Mouse (Mus musculus) megakaryocyte progenitor cell, adult 5-6 weeks (primary cell): ENCODE results near the gene Adamts20. TPM values are rescaled to one million over a fixed set of nuclear protein-coding genes. Genes with fewer than 3 reads are reported as not detected.
"Not testable (repeated sequence)": the region's sequence is repeated elsewhere in the genome, so short reads cannot be mapped to it uniquely, and the experiment has no call there.

Experiments
- ATAC-seq: replicated peaks from 2 replicates; pipeline ENCODE4 v1.8.0; 2016; ENCODE audit warnings: mild to moderate bottlenecking, moderate TSS enrichment, inconsistent platforms; ENCODE audit not compliant: poor library complexity
- total RNA-seq, 2 experiments: library from RNA; stranded (forward) in 1 of 2; stranded (reverse) in 1 of 2; fragments of 157-497, 149-512 nt in 1 of 2; fragments of 200-1000 nt in 1 of 2; gene quantifications; 2 replicates each; pipeline versions ENCODE4 v1.2.3 to v1.2.4; 2015 to 2017

Adamts20 gene
- not detected in 2 replicates for total RNA-seq (2015)
- total RNA-seq (2017): 0.03 TPM in 1 of 2 replicates, not detected in the other

- ATAC-seq: no peak
Observed at GRCm38 (mm10) chr15:94465318-94465717, at the start of gene Adamts20. Adamts20 (minus strand) TSS chr15:94465418.

- no peak for ATAC-seq
Observed at GRCm38 (mm10) chr15:94503451-94504215, 38.4 kb upstream of the Adamts20 start.

- ATAC-seq: no peak
Observed at GRCm38 (mm10) chr15:94499260-94499659, 34.0 kb upstream of the Adamts20 start.

DNA sequence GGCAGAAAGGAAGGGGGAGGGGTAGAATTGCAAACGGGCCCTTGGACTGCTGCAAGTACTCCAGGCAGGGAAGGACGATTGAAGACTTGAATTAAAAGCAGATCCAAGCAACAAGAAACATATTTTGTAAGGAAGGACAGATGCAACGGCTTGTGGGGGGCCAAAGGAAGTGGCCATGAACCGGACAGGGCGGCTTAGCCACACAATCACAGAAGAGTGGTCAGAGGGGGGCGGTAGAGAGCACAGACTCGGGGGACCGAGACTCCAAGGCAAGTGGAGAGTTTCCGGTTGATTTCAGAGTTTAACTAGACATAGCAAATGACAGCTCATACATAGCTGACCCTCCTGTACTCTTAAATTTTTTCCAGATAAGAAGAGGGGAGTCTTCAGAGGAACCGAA lies 30.7 kb upstream of the Adamts20 start:
- ATAC-seq: 0 out of 2 replicates have a peak, but pooled peaks have one; percentile 39

- ATAC-seq: peak; percentile 29; the same call in 1 of the 2 replicates
Observed at GRCm38 (mm10) chr15:94494445-94494844, 29.2 kb upstream of the Adamts20 start.

GRCm38 (mm10) chr15:94489433-94489832 lies 24.2 kb upstream of the Adamts20 start:
- ATAC-seq: no peak

DNA sequence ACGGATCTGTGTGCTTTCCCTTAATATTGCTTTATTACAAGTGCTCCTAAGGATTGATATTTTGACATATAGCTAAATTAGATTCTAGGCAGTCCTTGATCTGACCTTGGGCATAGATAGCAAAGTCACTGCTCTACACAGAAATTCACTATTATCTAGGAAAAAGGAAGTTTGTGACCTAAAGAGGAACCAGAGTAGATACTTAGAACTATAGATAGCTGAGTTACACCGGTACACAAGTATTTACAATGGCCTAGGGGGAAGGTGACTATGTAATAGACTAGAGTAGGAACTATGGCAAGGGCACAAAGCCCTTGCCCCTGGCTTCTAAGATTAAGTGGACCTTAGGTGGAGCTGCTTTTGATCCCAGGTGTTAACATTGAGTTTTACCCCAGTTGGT lies 22.8 kb upstream of the Adamts20 start:
- not testable (repeated sequence) for ATAC-seq

DNA sequence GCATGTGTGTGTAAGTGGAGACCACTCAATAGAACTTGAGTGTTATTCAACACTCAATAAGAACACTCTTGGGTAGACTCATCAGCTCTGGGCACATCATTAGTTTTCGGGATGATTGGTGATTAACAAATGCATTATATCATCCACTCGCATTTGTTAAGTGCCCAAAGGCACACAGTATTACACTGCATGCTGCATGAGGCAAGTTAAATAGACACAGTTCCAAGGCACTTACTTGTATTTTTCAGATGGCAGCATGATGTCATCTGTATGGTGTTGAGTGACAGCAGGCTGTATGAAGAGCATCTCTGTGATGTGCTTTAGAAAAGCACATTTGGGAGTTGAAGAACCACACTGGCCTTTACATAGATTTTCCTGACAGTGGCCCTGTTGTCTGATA lies 17.3 kb upstream of the Adamts20 start:
- ATAC-seq: no peak

DNA sequence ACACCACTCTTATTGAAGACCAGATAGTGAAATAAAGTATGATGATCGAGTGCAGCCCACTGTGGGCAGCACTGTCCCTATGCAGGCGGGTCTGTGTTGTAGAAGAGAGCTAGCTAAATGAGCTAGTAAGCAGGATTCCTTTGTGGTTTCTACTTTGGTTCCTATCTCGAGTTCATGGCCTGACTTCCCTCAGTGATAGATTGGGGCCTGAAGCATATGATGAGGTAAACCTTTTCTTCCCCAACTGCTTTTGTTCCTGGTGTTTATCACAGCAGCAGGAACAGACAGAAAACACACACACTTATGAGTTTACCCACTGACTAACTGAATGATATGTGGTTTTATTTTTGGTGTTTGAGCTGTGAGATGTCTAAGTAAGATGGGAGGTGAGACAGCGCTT lies 15.6 kb upstream of the Adamts20 start:
- ATAC-seq: peak; percentile 62

DNA sequence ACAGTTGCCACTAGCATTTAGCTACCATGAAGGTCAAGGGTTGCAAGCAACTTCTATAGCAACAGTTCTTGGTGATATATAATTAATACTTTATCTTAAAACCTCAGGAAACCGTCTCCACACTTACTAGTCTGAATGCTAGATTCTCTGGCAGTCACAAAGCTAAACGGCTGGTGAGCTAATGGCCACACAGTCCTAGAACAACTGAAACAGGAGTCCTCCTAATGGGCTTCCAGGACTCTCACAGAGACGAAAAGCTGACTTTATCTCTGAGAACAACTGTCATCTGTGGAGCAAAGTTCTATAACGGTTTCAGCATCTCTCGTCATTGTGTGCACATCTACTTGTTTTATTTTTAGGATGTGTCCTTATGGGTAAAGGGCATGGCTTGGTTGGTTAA lies 15.0 kb upstream of the Adamts20 start:
- ATAC-seq: peak; percentile 47

GRCm38 (mm10) chr15:94479513-94480136 lies 14.4 kb upstream of the Adamts20 start:
- ATAC-seq: no peak

DNA sequence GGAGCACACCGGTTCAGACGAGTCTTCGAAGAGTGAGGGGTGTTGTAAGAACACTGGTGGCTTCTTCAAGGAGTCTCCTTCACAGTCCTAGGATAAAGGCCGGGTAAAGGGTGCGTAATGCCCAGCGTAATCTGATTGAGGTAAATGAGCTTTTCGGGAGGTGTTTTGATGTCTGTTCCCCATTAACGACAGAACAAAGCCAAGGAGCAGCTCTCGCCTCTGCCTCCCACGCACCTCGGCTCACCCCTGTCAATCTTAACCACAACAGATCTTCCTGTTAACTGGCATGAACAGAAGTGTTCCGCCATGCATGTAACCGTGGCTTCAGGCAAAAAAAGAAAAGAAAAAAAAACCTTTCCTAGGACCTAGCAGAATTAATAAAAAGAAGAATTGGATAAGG lies 13.5 kb upstream of the Adamts20 start:
- ATAC-seq: peak; percentile 76

- no peak for ATAC-seq
Observed at GRCm38 (mm10) chr15:94477287-94477686, 12.1 kb upstream of the Adamts20 start.

DNA sequence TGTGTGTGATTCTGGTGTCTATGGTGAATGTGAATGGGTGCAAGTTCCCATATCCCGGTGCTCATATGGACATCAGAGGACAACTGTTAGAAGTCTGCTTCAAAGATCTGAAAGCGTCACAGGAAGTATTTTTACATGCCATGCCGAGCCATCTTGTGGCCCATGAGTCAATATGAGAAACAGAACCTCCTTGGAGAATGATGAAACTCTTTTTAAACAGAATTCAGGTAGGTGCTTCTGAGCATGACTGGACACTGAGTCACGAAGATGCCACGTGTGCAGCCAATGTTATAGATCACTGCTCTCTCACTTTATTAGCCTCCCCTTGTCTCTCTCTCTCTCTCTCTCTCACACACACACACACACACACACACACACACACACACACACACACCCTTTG lies 10.8 kb upstream of the Adamts20 start:
- ATAC-seq: no peak

- no peak for ATAC-seq
Observed at GRCm38 (mm10) chr15:94470361-94470760, 5.1 kb upstream of the Adamts20 start.

GRCm38 (mm10) chr15:94464881-94465280 lies 337 bp downstream of the Adamts20 start:
- ATAC-seq: no peak

DNA sequence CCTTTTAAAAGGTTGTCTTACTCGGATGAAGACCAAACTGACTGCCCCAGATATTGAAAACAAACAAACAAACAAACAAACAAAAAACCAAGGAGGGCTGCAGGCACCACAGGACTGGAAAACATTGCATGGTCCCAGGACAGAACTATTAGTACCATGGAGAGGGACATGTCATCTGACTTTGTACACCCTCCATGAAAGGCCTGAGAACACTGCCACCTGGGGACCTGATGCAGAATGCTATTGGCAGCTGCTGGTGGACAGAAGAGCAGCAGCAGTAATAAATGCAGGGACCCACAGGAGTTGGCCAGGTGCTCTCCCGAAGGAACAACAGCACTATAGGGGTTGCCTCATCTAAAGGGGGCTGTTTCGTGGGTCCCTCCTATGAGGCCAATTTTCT lies 2.0 kb downstream of the Adamts20 start:
- peak; percentile 98 for ATAC-seq

DNA sequence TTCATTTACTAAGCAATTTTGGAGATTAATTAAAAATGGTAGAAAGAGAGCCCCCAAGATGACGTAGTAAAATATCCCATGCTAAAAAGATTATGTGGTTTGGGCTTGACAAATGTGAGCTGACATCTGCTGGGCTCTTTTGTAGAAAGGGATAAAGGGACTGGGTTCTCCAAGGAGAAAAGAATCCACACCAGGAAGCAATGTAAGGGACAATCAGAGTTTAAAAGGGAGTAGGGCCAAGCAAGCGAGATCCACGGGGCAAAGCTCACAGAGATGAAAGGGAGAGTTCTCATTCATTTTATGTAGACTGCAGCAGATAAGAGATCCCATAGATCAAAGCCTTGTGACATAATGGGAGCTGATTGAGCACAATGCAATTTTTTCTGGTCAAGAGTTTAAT lies 3.0 kb downstream of the Adamts20 start:
- ATAC-seq: no peak

GRCm38 (mm10) chr15:94461166-94461565 lies 4.1 kb downstream of the Adamts20 start:
- ATAC-seq: no peak

DNA sequence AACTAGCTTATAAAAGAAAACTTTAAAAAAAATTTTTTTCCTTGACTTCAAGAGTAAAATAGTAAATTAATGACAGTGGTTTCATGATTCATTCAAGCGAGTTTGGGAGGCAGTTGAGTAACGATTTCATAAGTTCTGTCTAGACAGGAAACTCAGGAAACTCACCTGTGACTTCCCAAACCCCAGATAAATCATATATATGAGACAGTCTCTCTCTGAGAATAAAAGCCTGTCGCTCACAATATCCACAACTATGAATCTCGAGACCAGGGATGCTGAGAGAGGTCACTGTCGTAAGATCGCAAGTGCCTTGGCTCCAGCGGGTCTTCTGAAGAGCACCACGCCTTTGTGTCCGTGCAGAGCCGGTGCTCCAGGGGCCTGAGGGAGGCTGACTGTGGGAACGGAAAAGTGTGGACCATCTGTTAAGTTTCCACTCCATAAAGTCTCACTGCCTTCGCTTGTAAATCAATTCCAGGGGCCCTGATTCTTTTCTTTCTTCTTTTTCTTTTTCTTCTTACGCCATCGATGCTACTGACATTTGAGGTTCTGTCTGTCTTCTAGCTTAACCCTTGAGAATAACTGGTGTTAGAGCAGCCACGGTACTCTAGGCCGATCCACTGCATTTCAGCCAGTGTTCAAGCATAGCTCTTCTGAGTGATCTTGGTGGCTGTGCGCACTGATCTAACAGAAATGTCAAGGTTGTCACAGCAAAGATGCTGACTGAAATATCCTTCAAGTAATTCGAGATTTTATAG lies 7.4 kb downstream of the Adamts20 start:
- ATAC-seq: no peak

- ATAC-seq: peak; percentile 88
Observed at GRCm38 (mm10) chr15:94452848-94453247, 12.4 kb downstream of the Adamts20 start.

GRCm38 (mm10) chr15:94451600-94451999 lies 13.6 kb downstream of the Adamts20 start:
- ATAC-seq: no peak
